Mouse (Mus musculus) hindbrain, embryonic 10.5 days (tissue): ENCODE data around the gene Nccrp1. TPM values are rescaled to one million over a fixed set of nuclear protein-coding genes. Genes with fewer than 3 reads are reported as not detected.
A peak's percentile ranks its signal among the peaks of the same experiment; 100 is the strongest.

Experiments used
- DNase-seq: peaks from one replicate; pipeline ENCODE4 v3.0.0-alpha.2; 2017; ENCODE audit warnings: low spot score
- H3K27ac ChIP-seq: fragments of 300-500 bp; sonication (generic); 2 replicates; pipeline ENCODE4 v1.5.1; 2016; ENCODE audit warnings: mild to moderate bottlenecking, moderate library complexity
- H3K27me3 ChIP-seq: fragments of 300-500 bp; sonication (generic); 2 replicates; pipeline ENCODE4 v1.6.1; 2016; ENCODE audit warnings: mild to moderate bottlenecking; ENCODE audit not compliant: poor library complexity, insufficient read depth, severe bottlenecking
- H3K36me3 ChIP-seq: fragments of 300-500 bp; sonication (generic); 2 replicates; pipeline ENCODE4 v1.6.1; 2016; ENCODE audit warnings: mild to moderate bottlenecking, moderate library complexity
- H3K4me1 ChIP-seq: fragments of 300-500 bp; sonication (generic); replicated peaks from 2 replicates; pipeline ENCODE4 v1.6.1; 2016; ENCODE audit warnings: mild to moderate bottlenecking
- H3K4me3 ChIP-seq: fragments of 300-500 bp; sonication (generic); 2 replicates; pipeline ENCODE4 v1.5.1; 2016; ENCODE audit warnings: mild to moderate bottlenecking, moderate library complexity
- H3K9me3 ChIP-seq: fragments of 300-500 bp; sonication (generic); 2 replicates; pipeline ENCODE4 v1.6.1; 2016; ENCODE audit warnings: mild to moderate bottlenecking, moderate library complexity
- WGBS: fragments of 180-500 bp; shearing (Covaris S2); methylation state at CpG from one replicate; pipeline ENCODE4 v1.1.7; 2016; 5-methylcytosine and 5-hydroxymethylcytosine counted together
- polyA plus RNA-seq: library from polyadenylated mRNA; unstranded; fragments of >200 nt; fragmentation: Nextera tagmentation; extraction: Ambion mirVana; gene quantifications from 2 replicates; pipeline ENCODE4 v1.2.1, GENCODE M21; 2016

Nccrp1 gene
- polyA plus RNA-seq, 1 experiment from 2014 or later, result not detected

DNA sequence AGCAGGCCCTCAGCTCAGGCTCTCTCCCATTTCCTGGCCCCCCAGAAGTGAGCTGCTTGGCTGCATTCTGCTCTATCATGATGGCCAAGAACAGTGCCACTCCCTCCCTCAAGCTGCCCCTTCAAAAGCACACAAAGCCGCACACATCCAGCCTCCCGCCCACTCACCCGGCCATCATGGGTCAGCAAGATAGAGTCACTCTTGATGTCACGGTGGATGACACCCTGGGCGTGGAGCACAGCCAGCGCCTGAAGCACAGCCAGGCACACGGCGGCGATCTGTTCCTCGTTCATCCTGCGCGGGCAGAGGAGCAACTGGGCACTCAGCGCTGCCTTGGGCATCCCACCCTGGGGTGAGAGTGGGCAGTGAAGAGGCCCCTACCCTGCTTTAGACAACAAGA, 15.3 kb upstream of the Nccrp1 start:
- 87% methylated on average over 13 of the region's 13 CpGs for WGBS
- Histone ChIP-seq H3K27ac (no peak overlapping the region), H3K4me1 (peaks cover 15% of the 10 kb centered on the region; the same call in 1 of the 2 replicates), H3K4me3 (no peak overlapping the region), H3K27me3 (no peaks in the 10 kb centered on the region), H3K36me3 (peaks cover 94% of the 10 kb centered on the region), H3K9me3 (no peaks in the 10 kb centered on the region)
- DNase-seq, result no peak

- H3K9me3 ChIP-seq, result no peaks in the 10 kb centered on the region
- no peak overlapping the region for H3K27ac ChIP-seq
- peaks cover 15% of the 10 kb centered on the region; the same call in 1 of the 2 replicates for H3K4me1 ChIP-seq
- no peak for DNase-seq
- H3K36me3 ChIP-seq, result peaks cover 90% of the 10 kb centered on the region
- no peaks in the 10 kb centered on the region for H3K27me3 ChIP-seq
- no peak overlapping the region for H3K4me3 ChIP-seq
- WGBS, result 86% methylated on average over 11 of the region's 11 CpGs
Observed at GRCm38 (mm10) chr7:28561967-28562366, 14.9 kb upstream of the Nccrp1 start.

- peaks cover 22% of the 10 kb centered on the region for H3K4me1 ChIP-seq
- H3K36me3 ChIP-seq, result peaks cover 79% of the 10 kb centered on the region
- H3K9me3 ChIP-seq, result no peaks in the 10 kb centered on the region
- no peaks in the 10 kb centered on the region for H3K27me3 ChIP-seq
- WGBS, result 93% methylated on average over 10 of the region's 10 CpGs
- no peak overlapping the region for H3K27ac ChIP-seq
- DNase-seq, result no peak
- H3K4me3 ChIP-seq, result no peak overlapping the region
Observed at GRCm38 (mm10) chr7:28560856-28561255, 13.8 kb upstream of the Nccrp1 start.

GRCm38 (mm10) chr7:28558486-28558885, 11.4 kb upstream of the Nccrp1 start:
- H3K9me3 ChIP-seq, result no peaks in the 10 kb centered on the region
- no peak overlapping the region for H3K4me3 ChIP-seq
- no peak for DNase-seq
- peaks cover 23% of the 10 kb centered on the region for H3K4me1 ChIP-seq
- peaks cover 55% of the 10 kb centered on the region for H3K36me3 ChIP-seq
- 60% methylated on average over 4 of the region's 4 CpGs for WGBS
- H3K27ac ChIP-seq, result no peak overlapping the region
- H3K27me3 ChIP-seq, result no peaks in the 10 kb centered on the region

DNA sequence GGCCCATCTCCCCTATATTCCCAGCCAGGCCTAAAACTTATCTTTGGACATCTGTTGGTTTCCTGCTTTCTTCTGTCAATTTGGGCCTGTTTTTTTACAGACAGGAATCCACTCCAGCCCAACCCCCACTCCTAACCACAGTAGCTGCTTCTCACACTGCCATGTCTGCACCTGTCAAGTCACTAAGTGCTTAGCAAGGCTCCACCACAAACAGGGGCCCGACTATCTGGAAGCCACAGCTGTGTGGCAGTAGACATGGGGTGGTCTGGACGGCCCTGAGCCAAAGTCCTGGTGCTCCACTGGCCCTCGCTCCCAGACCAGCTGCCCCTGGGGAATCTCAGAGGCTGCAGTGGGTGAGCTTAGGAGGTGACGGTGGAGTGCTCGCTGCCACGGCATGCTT, 10.7 kb upstream of the Nccrp1 start:
- 0 out of 2 replicates have a peak, but pooled peaks cover 6% of the 10 kb centered on the region for H3K9me3 ChIP-seq
- H3K4me3 ChIP-seq, result no peak overlapping the region
- H3K27ac ChIP-seq, result 0 out of 2 replicates have a peak overlapping the region, but pooled peaks have one; percentile 6
- peaks cover 23% of the 10 kb centered on the region for H3K4me1 ChIP-seq
- H3K27me3 ChIP-seq, result no peaks in the 10 kb centered on the region
- no peak for DNase-seq
- peaks cover 47% of the 10 kb centered on the region for H3K36me3 ChIP-seq
- WGBS, result 84% methylated on average over 6 of the region's 6 CpGs

DNA sequence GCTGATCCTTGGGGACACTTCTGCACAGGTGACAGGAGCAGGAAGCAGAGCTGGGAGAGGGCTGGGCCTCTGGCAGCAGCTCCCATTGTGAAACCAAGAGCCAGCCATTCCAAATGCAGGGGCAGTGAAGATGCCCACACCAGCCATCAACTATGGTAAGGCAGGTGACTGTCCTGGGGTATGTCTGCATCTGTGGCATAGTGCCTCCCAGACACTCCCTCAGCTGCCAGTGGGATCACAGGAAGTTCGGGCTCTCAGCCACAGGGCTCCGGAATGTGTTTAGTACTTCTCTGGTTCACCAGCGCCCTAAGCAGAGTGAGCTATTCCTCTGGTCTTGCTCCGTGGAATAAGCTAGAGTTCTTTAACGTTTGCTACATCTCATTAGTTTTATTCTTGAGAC, 10.0 kb upstream of the Nccrp1 start:
- Histone ChIP-seq H3K4me3 (no peak overlapping the region), H3K27me3 (no peaks in the 10 kb centered on the region), H3K4me1 (peaks cover 23% of the 10 kb centered on the region), H3K36me3 (peaks cover 41% of the 10 kb centered on the region), H3K27ac (no peak overlapping the region), H3K9me3 (peaks cover 12% of the 10 kb centered on the region; the same call in 1 of the 2 replicates)
- no peak for DNase-seq
- 75% methylated on average over 5 of the region's 5 CpGs for WGBS

GRCm38 (mm10) chr7:28555939-28556535, 9.0 kb upstream of the Nccrp1 start:
- Histone ChIP-seq H3K36me3 (peaks cover 33% of the 10 kb centered on the region), H3K27me3 (no peaks in the 10 kb centered on the region), H3K9me3 (peaks cover 12% of the 10 kb centered on the region; the same call in 1 of the 2 replicates), H3K27ac (no peak overlapping the region), H3K4me3 (no peak overlapping the region), H3K4me1 (peaks cover 23% of the 10 kb centered on the region)
- no peak for DNase-seq
- WGBS, result 36% methylated on average over 5 of the region's 5 CpGs

DNA sequence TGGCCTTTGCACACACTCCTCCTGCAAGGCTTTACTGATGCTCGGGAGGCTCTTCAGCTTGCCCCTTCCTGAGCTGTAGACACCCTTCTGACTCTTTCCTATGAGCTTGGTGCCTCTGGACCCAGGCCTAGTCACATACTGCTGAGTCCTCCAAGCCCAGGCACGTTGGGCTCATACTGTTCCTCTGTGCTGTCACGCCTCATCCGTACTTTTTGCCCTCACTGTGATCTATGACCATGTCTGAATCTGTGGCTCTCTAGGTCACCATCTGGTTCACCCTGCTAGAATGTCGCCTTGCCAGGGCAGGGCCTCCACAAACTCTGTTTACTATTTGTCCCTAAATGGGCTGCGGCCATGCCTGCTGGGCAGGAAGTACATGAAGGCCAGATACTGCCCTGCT, 6.0 kb upstream of the Nccrp1 start:
- peaks cover 12% of the 10 kb centered on the region; the same call in 1 of the 2 replicates for H3K9me3 ChIP-seq
- WGBS, result 93% methylated on average over 6 of the region's 6 CpGs
- H3K36me3 ChIP-seq, result peaks cover 5% of the 10 kb centered on the region
- peaks cover 2% of the 10 kb centered on the region for H3K27me3 ChIP-seq
- peaks cover 8% of the 10 kb centered on the region; the same call in 1 of the 2 replicates for H3K4me1 ChIP-seq
- no peak for DNase-seq
- no peak overlapping the region for H3K4me3 ChIP-seq
- H3K27ac ChIP-seq, result no peak overlapping the region

- Histone ChIP-seq H3K4me3 (no peak overlapping the region; the same call in 1 of the 2 replicates), H3K27ac (no peak overlapping the region), H3K27me3 (peaks cover 50% of the 10 kb centered on the region), H3K9me3 (peaks cover 5% of the 10 kb centered on the region; the same call in 1 of the 2 replicates), H3K36me3 (no peaks in the 10 kb centered on the region), H3K4me1 (peaks cover 43% of the 10 kb centered on the region)
- WGBS, result 72% methylated on average over 7 of the region's 7 CpGs
- no peak for DNase-seq
Observed at GRCm38 (mm10) chr7:28547628-28548027, 574 bp upstream of the Nccrp1 start.

DNA sequence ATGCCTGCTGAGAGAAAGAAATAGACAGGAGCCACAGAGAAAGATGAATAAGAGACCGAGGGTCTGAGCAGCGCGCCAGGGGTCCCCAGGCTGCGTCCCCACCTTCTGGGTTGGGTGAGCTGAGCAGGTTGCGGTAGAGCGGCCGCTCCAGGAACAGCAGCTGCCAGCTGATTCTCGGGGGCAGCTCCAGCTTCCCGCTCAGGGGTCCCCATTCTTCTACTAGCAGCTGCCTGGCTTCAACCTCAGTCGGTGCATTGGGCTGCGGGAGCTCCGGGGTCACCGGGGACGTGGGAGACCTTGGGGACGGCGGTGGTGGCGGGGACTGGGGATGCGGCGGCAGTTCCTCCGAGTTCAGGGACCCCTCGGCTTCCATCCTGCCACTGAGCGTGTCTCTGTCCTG, 405 bp downstream of the Nccrp1 start:
- Histone ChIP-seq H3K27ac (0 out of 2 replicates have a peak overlapping the region, but pooled peaks have one; percentile 23), H3K4me3 (peak overlapping the region; percentile 51), H3K36me3 (no peaks in the 10 kb centered on the region), H3K27me3 (peaks cover 50% of the 10 kb centered on the region), H3K9me3 (no peaks in the 10 kb centered on the region), H3K4me1 (peaks cover 43% of the 10 kb centered on the region)
- peak; percentile 27 for DNase-seq
- 4% methylated on average over 22 of the region's 22 CpGs for WGBS

DNA sequence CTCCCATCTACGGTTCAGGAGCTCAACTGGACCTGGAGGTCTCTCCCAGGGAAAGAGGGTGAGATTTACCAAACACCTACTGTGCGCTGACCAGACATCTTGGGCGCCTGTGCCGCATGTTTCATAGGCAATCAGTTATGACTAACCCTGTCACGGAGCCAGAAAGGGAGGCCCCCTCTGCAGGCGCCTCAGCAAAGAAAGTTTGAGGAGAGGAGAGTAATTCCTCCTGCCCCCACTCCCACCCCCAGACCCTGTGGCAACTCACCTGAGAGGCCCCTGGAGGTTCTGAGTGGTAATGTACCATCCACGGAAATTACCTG, 1.2 kb downstream of the Nccrp1 start:
- 44% methylated on average over 7 of the region's 7 CpGs for whole genome bisulfite sequencing
- Histone ChIP-seq H3K4me1 (peaks cover 43% of the 10 kb centered on the region), H3K4me3 (no peak overlapping the region), H3K36me3 (no peaks in the 10 kb centered on the region), H3K9me3 (no peaks in the 10 kb centered on the region), H3K27ac (no peak overlapping the region), H3K27me3 (peaks cover 50% of the 10 kb centered on the region)
- DNase-seq, result no peak

DNA sequence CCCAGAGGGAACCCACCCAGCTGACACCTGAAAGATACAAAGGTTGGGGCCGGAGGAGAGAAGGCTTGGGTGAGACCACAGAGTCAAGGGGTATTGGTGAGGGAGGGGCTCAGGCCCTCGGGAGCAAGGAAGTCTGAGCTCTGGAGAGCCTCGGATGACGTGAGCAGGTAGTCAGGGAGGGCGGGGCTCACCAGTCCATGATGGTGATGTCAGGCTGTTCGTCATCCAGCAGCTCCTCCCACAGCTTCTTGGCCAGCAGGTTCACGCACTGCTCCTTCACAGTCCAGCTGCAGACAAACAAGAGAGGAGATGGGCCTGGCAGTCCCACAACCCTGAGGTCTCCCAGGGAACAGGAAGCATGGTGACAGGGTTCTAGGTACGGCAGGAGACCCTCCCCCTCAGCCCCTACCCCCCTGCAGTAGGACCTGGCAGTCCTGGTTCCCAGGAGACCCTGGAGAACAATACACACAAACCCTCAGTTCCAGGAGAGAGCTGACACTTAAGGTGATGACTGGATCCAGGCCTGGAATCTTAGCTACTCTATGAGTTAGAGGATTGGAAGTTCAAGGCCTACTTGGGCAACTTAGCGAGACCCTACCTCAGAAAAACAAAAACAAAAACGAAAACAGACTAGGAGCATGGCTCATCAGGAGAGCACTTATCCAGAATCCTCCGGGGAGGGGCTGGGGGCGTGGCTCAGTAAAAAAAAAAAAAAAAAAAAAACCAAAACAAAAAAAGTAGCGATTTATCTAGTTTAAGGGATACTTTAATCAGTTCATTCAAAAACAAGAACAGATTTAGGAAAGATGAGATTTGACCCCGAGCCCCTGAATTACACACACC, 1.8 kb downstream of the Nccrp1 start:
- Histone ChIP-seq H3K4me1 (peaks cover 43% of the 10 kb centered on the region), H3K4me3 (no peak overlapping the region), H3K36me3 (no peaks in the 10 kb centered on the region), H3K9me3 (no peaks in the 10 kb centered on the region), H3K27ac (no peak overlapping the region), H3K27me3 (peaks cover 50% of the 10 kb centered on the region)
- 24% methylated on average over 14 of the region's 14 CpGs for WGBS
- peak; percentile 45 for DNase-seq

- no peaks in the 10 kb centered on the region for H3K36me3 ChIP-seq
- peaks cover 50% of the 10 kb centered on the region for H3K27me3 ChIP-seq
- DNase-seq, result peak; percentile 58
- peak overlapping the region; percentile 79 for H3K27ac ChIP-seq
- WGBS, result 2% methylated on average over 25 of the region's 27 CpGs
- peaks cover 43% of the 10 kb centered on the region for H3K4me1 ChIP-seq
- no peaks in the 10 kb centered on the region for H3K9me3 ChIP-seq
- H3K4me3 ChIP-seq, result peak overlapping the region; percentile 49
Observed at GRCm38 (mm10) chr7:28544051-28544601, 2.9 kb downstream of the Nccrp1 start.
